Mouse (Mus musculus): ENCODE measurements around the gene Fbxw7. TPM values are rescaled to one million over a fixed set of nuclear protein-coding genes. Genes with fewer than 3 reads are reported as not detected.

Fbxw7 gene
- polyA plus RNA-seq, 1 experiment = 17.8 TPM

GRCm38 (mm10) chr3:84870126-84870525 is 55.1 kb downstream of the Fbxw7 start:
- Histone ChIP-seq H3K27ac (ENCODE audit: insufficient read depth, low read length) (no peak overlapping the region), H3K4me1 (ENCODE audit: control insufficient read depth, insufficient read depth, low read length) (no peaks in the 10 kb centered on the region), H3K4me3 (ENCODE audit: insufficient read depth, low read length) (no peak overlapping the region)
- TF ChIP-seq POLR2A (IDR thresholded peaks at IDR 0.05; ENCODE audit: low read depth, low read length) (no peak), CTCF (IDR thresholded peaks at IDR 0.05; ENCODE audit: borderline replicate concordance, insufficient read depth, low read length) (no peak)

GRCm38 (mm10) chr3:84875306-84875705 is 60.2 kb downstream of the Fbxw7 start:
- TF ChIP-seq POLR2A (IDR thresholded peaks at IDR 0.05; ENCODE audit: low read depth, low read length) (no peak), CTCF (IDR thresholded peaks at IDR 0.05; ENCODE audit: borderline replicate concordance, insufficient read depth, low read length) (no peak)
- H3K4me1 ChIP-seq (ENCODE audit: control insufficient read depth, insufficient read depth, low read length) = no peaks in the 10 kb centered on the region
- H3K27ac ChIP-seq (ENCODE audit: insufficient read depth, low read length) = no peak overlapping the region
- H3K4me3 ChIP-seq (ENCODE audit: insufficient read depth, low read length) = no peak overlapping the region

GRCm38 (mm10) chr3:84876211-84876610 is 61.1 kb downstream of the Fbxw7 start:
- Histone ChIP-seq H3K4me3 (ENCODE audit: insufficient read depth, low read length) (no peak overlapping the region), H3K4me1 (ENCODE audit: control insufficient read depth, insufficient read depth, low read length) (no peaks in the 10 kb centered on the region), H3K27ac (ENCODE audit: insufficient read depth, low read length) (no peak overlapping the region)
- TF ChIP-seq CTCF (IDR thresholded peaks at IDR 0.05; ENCODE audit: borderline replicate concordance, insufficient read depth, low read length) (no peak), POLR2A (IDR thresholded peaks at IDR 0.05; ENCODE audit: low read depth, low read length) (no peak)

GRCm38 (mm10) chr3:84883817-84884483 is 68.9 kb downstream of the Fbxw7 start:
- Histone ChIP-seq H3K4me1 (ENCODE audit: control insufficient read depth, insufficient read depth, low read length) (peaks cover 4% of the 10 kb centered on the region), H3K27ac (ENCODE audit: insufficient read depth, low read length) (no peak overlapping the region), H3K4me3 (ENCODE audit: insufficient read depth, low read length) (no peak overlapping the region)
- TF ChIP-seq POLR2A (IDR thresholded peaks at IDR 0.05; ENCODE audit: low read depth, low read length) (no peak), CTCF (IDR thresholded peaks at IDR 0.05; ENCODE audit: borderline replicate concordance, insufficient read depth, low read length) (no peak)

GRCm38 (mm10) chr3:84889648-84890047 is 74.6 kb downstream of the Fbxw7 start:
- no peak for TF ChIP-seq CTCF (IDR thresholded peaks at IDR 0.05; ENCODE audit: borderline replicate concordance, insufficient read depth, low read length)
- no peak for TF ChIP-seq POLR2A (IDR thresholded peaks at IDR 0.05; ENCODE audit: low read depth, low read length)
- H3K4me1 ChIP-seq (ENCODE audit: control insufficient read depth, insufficient read depth, low read length) = no peaks in the 10 kb centered on the region
- H3K27ac ChIP-seq (ENCODE audit: insufficient read depth, low read length) = no peak overlapping the region
- no peak overlapping the region for H3K4me3 ChIP-seq (ENCODE audit: insufficient read depth, low read length)

- TF ChIP-seq POLR2A (IDR thresholded peaks at IDR 0.05; ENCODE audit: low read depth, low read length) = no peak
- TF ChIP-seq CTCF (IDR thresholded peaks at IDR 0.05; ENCODE audit: borderline replicate concordance, insufficient read depth, low read length) = no peak
- H3K4me1 ChIP-seq (ENCODE audit: control insufficient read depth, insufficient read depth, low read length) = no peaks in the 10 kb centered on the region
Measured at GRCm38 (mm10) chr3:84890983-84891382, 75.9 kb downstream of the Fbxw7 start.

GRCm38 (mm10) chr3:84897952-84898351 is 82.9 kb downstream of the Fbxw7 start:
- H3K27ac ChIP-seq (ENCODE audit: insufficient read depth, low read length) = no peak overlapping the region
- H3K4me3 ChIP-seq (ENCODE audit: insufficient read depth, low read length) = no peak overlapping the region
- TF ChIP-seq CTCF (IDR thresholded peaks at IDR 0.05; ENCODE audit: borderline replicate concordance, insufficient read depth, low read length) = no peak
- no peak for TF ChIP-seq POLR2A (IDR thresholded peaks at IDR 0.05; ENCODE audit: low read depth, low read length)
- H3K4me1 ChIP-seq (ENCODE audit: control insufficient read depth, insufficient read depth, low read length) = no peaks in the 10 kb centered on the region

More at GRCm38 (mm10) chr3:84890983-84891382, 75.9 kb downstream of the Fbxw7 start:
- Histone ChIP-seq H3K4me3 (ENCODE audit: insufficient read depth, low read length) (no peak overlapping the region), H3K27ac (ENCODE audit: insufficient read depth, low read length) (no peak overlapping the region)

GRCm38 (mm10) chr3:84906528-84906927 is 91.5 kb downstream of the Fbxw7 start:
- H3K4me3 ChIP-seq (ENCODE audit: insufficient read depth, low read length) = no peak overlapping the region
- no peak for TF ChIP-seq CTCF (IDR thresholded peaks at IDR 0.05; ENCODE audit: borderline replicate concordance, insufficient read depth, low read length)
- TF ChIP-seq POLR2A (IDR thresholded peaks at IDR 0.05; ENCODE audit: low read depth, low read length) = no peak
- H3K4me1 ChIP-seq (ENCODE audit: control insufficient read depth, insufficient read depth, low read length) = no peaks in the 10 kb centered on the region
- H3K27ac ChIP-seq (ENCODE audit: insufficient read depth, low read length) = no peak overlapping the region

GRCm38 (mm10) chr3:84914284-84914683 is 99.2 kb downstream of the Fbxw7 start:
- no peak overlapping the region for H3K27ac ChIP-seq (ENCODE audit: insufficient read depth, low read length)
- H3K4me3 ChIP-seq (ENCODE audit: insufficient read depth, low read length) = no peak overlapping the region
- no peaks in the 10 kb centered on the region for H3K4me1 ChIP-seq (ENCODE audit: control insufficient read depth, insufficient read depth, low read length)
- no peak for TF ChIP-seq CTCF (IDR thresholded peaks at IDR 0.05; ENCODE audit: borderline replicate concordance, insufficient read depth, low read length)
- TF ChIP-seq POLR2A (IDR thresholded peaks at IDR 0.05; ENCODE audit: low read depth, low read length) = no peak

- TF ChIP-seq CTCF (IDR thresholded peaks at IDR 0.05; ENCODE audit: borderline replicate concordance, insufficient read depth, low read length) (no peak), POLR2A (IDR thresholded peaks at IDR 0.05; ENCODE audit: low read depth, low read length) (no peak)
- H3K4me3 ChIP-seq (ENCODE audit: insufficient read depth, low read length) = no peak overlapping the region
- H3K27ac ChIP-seq (ENCODE audit: insufficient read depth, low read length) = no peak overlapping the region
- H3K4me1 ChIP-seq (ENCODE audit: control insufficient read depth, insufficient read depth, low read length) = no peaks in the 10 kb centered on the region
Measured at GRCm38 (mm10) chr3:84917903-84918679, 103.0 kb downstream of the Fbxw7 start.

Measured in embryonic fibroblast, embryonic 13.5 days (primary cell).